Mouse (Mus musculus) thymus, adult 2 months (tissue): ENCODE measurements around the gene Fam222b.
A peak's percentile ranks its signal among the peaks of the same experiment; 100 is the strongest.

Experiments
- CTCF ChIP-seq: fragments of 200-500 bp; IDR thresholded peaks from 2 replicates; pipeline ENCODE4 v1.5.1; 2012; ENCODE audit warnings: mild to moderate bottlenecking, control low read depth, low read length, moderate library complexity, borderline replicate concordance; ENCODE audit not compliant: control insufficient read depth, poor library complexity, insufficient read depth; ENCODE audit errors: extremely low read depth
- POLR2A ChIP-seq: fragments of 200-500 bp; IDR thresholded peaks from 2 replicates; pipeline ENCODE4 v1.6.1; 2012; ENCODE audit warnings: mild to moderate bottlenecking, low read length, control low read depth, moderate library complexity; ENCODE audit not compliant: control insufficient read depth, poor library complexity, insufficient read depth; ENCODE audit errors: extremely low read depth

GRCm38 (mm10) chr11:78176402-78176862, 82.0 kb downstream of the Fam222b start, which contains the start of the genes Nek8 and Tlcd1:
- TF ChIP-seq CTCF (peak; percentile 7; the same call in 1 of the 2 replicates), POLR2A (0 out of 2 replicates have a peak, but pooled peaks have one; percentile 34)
